Mouse (Mus musculus): ENCODE measurements around the gene Plekhg3. TPM values are rescaled to one million over a fixed set of nuclear protein-coding genes. Genes with fewer than 3 reads are reported as not detected.
A peak's percentile ranks its signal among the peaks of the same experiment; 100 is the strongest.

Gene Plekhg3
- total and polyA plus RNA-seq, 2 experiments = 16.5 to 17.1 TPM

GRCm38 (mm10) chr12:76500896-76501295 is 29.8 kb upstream of the Plekhg3 start:
- 0 out of 2 replicates have a peak, but pooled peaks cover 3% of the 10 kb centered on the region for H3K4me1 ChIP-seq (ENCODE audit: control insufficient read depth, insufficient read depth, low read length)
- DNase-seq (ENCODE audit: extremely low read depth, low read depth, low spot score) = no peak
- H3K27ac ChIP-seq (replicated peaks; ENCODE audit: insufficient read depth, low read depth, low read length) = no peak overlapping the region
- no peaks in the 10 kb centered on the region for H3K36me3 ChIP-seq (ENCODE audit: control insufficient read depth, insufficient read depth, low read length)
- H3K27me3 ChIP-seq (ENCODE audit: control insufficient read depth, insufficient read depth, low read length) = no peaks in the 10 kb centered on the region
- H3K9ac ChIP-seq (ENCODE audit: low read depth, low read length) = no peak overlapping the region
- H3K4me3 ChIP-seq (ENCODE audit: insufficient read depth, low read depth, low read length) = no peak overlapping the region
- no peaks in the 10 kb centered on the region for H3K79me2 ChIP-seq (ENCODE audit: control insufficient read depth, insufficient read depth, low read length)
- TF ChIP-seq POLR2A (IDR thresholded peaks at IDR 0.05; ENCODE audit: extremely low read depth, insufficient read depth, low read length) (no peak), CTCF (IDR thresholded peaks at IDR 0.05; ENCODE audit: low read depth, low read length) (no peak)
- WGBS = 78% methylated on average over 3 of the region's 3 CpGs

- DNase-seq (ENCODE audit: extremely low read depth, low read depth, low spot score) = no peak
- WGBS = 85% methylated on average over 5 of the region's 5 CpGs
- TF ChIP-seq CTCF (IDR thresholded peaks at IDR 0.05; ENCODE audit: low read depth, low read length) = no peak
- TF ChIP-seq POLR2A (IDR thresholded peaks at IDR 0.05; ENCODE audit: extremely low read depth, insufficient read depth, low read length) = no peak
- no peaks in the 10 kb centered on the region for H3K79me2 ChIP-seq (ENCODE audit: control insufficient read depth, insufficient read depth, low read length)
- no peak overlapping the region for H3K27ac ChIP-seq (replicated peaks; ENCODE audit: insufficient read depth, low read depth, low read length)
- H3K9ac ChIP-seq (ENCODE audit: low read depth, low read length) = no peak overlapping the region
- no peaks in the 10 kb centered on the region for H3K4me1 ChIP-seq (ENCODE audit: control insufficient read depth, insufficient read depth, low read length)
- H3K27me3 ChIP-seq (ENCODE audit: control insufficient read depth, insufficient read depth, low read length) = no peaks in the 10 kb centered on the region
- no peaks in the 10 kb centered on the region for H3K36me3 ChIP-seq (ENCODE audit: control insufficient read depth, insufficient read depth, low read length)
- H3K4me3 ChIP-seq (ENCODE audit: insufficient read depth, low read depth, low read length) = no peak overlapping the region
Measured at GRCm38 (mm10) chr12:76502981-76503380, 27.7 kb upstream of the Plekhg3 start.

GRCm38 (mm10) chr12:76506522-76506921 is 24.2 kb upstream of the Plekhg3 start:
- no peak overlapping the region for H3K9ac ChIP-seq (ENCODE audit: low read depth, low read length)
- 86% methylated on average over 2 of the region's 2 CpGs for WGBS

GRCm38 (mm10) chr12:76507791-76508190 is 22.9 kb upstream of the Plekhg3 start:
- TF ChIP-seq POLR2A (IDR thresholded peaks at IDR 0.05; ENCODE audit: extremely low read depth, insufficient read depth, low read length) (no peak), CTCF (IDR thresholded peaks at IDR 0.05; ENCODE audit: low read depth, low read length) (no peak)
- Histone ChIP-seq H3K36me3 (ENCODE audit: control insufficient read depth, insufficient read depth, low read length) (no peaks in the 10 kb centered on the region), H3K79me2 (ENCODE audit: control insufficient read depth, insufficient read depth, low read length) (no peaks in the 10 kb centered on the region), H3K4me3 (ENCODE audit: insufficient read depth, low read depth, low read length) (no peak overlapping the region), H3K27me3 (ENCODE audit: control insufficient read depth, insufficient read depth, low read length) (no peaks in the 10 kb centered on the region), H3K9ac (ENCODE audit: low read depth, low read length) (no peak overlapping the region), H3K4me1 (ENCODE audit: control insufficient read depth, insufficient read depth, low read length) (no peaks in the 10 kb centered on the region), H3K27ac (replicated peaks; ENCODE audit: insufficient read depth, low read depth, low read length) (no peak overlapping the region)
- 93% methylated on average over 5 of the region's 5 CpGs for WGBS
- DNase-seq (ENCODE audit: extremely low read depth, low read depth, low spot score) = no peak

More at GRCm38 (mm10) chr12:76506522-76506921, 24.2 kb upstream of the Plekhg3 start:
- no peak for DNase-seq (ENCODE audit: extremely low read depth, low read depth, low spot score)
- H3K79me2 ChIP-seq (ENCODE audit: control insufficient read depth, insufficient read depth, low read length) = no peaks in the 10 kb centered on the region
- no peaks in the 10 kb centered on the region for H3K36me3 ChIP-seq (ENCODE audit: control insufficient read depth, insufficient read depth, low read length)
- H3K4me1 ChIP-seq (ENCODE audit: control insufficient read depth, insufficient read depth, low read length) = no peaks in the 10 kb centered on the region
- H3K27ac ChIP-seq (replicated peaks; ENCODE audit: insufficient read depth, low read depth, low read length) = no peak overlapping the region
- H3K27me3 ChIP-seq (ENCODE audit: control insufficient read depth, insufficient read depth, low read length) = no peaks in the 10 kb centered on the region
- TF ChIP-seq CTCF (IDR thresholded peaks at IDR 0.05; ENCODE audit: low read depth, low read length) (no peak), POLR2A (IDR thresholded peaks at IDR 0.05; ENCODE audit: extremely low read depth, insufficient read depth, low read length) (no peak)
- H3K4me3 ChIP-seq (ENCODE audit: insufficient read depth, low read depth, low read length) = no peak overlapping the region

- Histone ChIP-seq H3K9ac (ENCODE audit: low read depth, low read length) (no peak overlapping the region), H3K27me3 (ENCODE audit: control insufficient read depth, insufficient read depth, low read length) (no peaks in the 10 kb centered on the region), H3K4me3 (ENCODE audit: insufficient read depth, low read depth, low read length) (no peak overlapping the region), H3K79me2 (ENCODE audit: control insufficient read depth, insufficient read depth, low read length) (no peaks in the 10 kb centered on the region), H3K4me1 (ENCODE audit: control insufficient read depth, insufficient read depth, low read length) (no peaks in the 10 kb centered on the region), H3K27ac (replicated peaks; ENCODE audit: insufficient read depth, low read depth, low read length) (no peak overlapping the region), H3K36me3 (ENCODE audit: control insufficient read depth, insufficient read depth, low read length) (no peaks in the 10 kb centered on the region)
- no peak for DNase-seq (ENCODE audit: extremely low read depth, low read depth, low spot score)
- TF ChIP-seq POLR2A (IDR thresholded peaks at IDR 0.05; ENCODE audit: extremely low read depth, insufficient read depth, low read length) = no peak
- 90% methylated on average over 7 of the region's 7 CpGs for WGBS
Measured at GRCm38 (mm10) chr12:76508909-76509440, 21.7 kb upstream of the Plekhg3 start.

- peak; percentile 91 for DNase-seq (ENCODE audit: extremely low read depth, low read depth, low spot score)
- 13% methylated on average over 1 of the region's 1 CpGs for WGBS
Measured at GRCm38 (mm10) chr12:76512731-76513130, 18.0 kb upstream of the Plekhg3 start.

More at GRCm38 (mm10) chr12:76512731-76513130, 18.0 kb upstream of the Plekhg3 start:
- Histone ChIP-seq H3K79me2 (ENCODE audit: control insufficient read depth, insufficient read depth, low read length) (no peaks in the 10 kb centered on the region), H3K36me3 (ENCODE audit: control insufficient read depth, insufficient read depth, low read length) (no peaks in the 10 kb centered on the region), H3K4me1 (ENCODE audit: control insufficient read depth, insufficient read depth, low read length) (no peaks in the 10 kb centered on the region), H3K27ac (replicated peaks; ENCODE audit: insufficient read depth, low read depth, low read length) (no peak overlapping the region), H3K27me3 (ENCODE audit: control insufficient read depth, insufficient read depth, low read length) (no peaks in the 10 kb centered on the region), H3K4me3 (ENCODE audit: insufficient read depth, low read depth, low read length) (no peak overlapping the region), H3K9ac (ENCODE audit: low read depth, low read length) (no peak overlapping the region)
- TF ChIP-seq CTCF (IDR thresholded peaks at IDR 0.05; ENCODE audit: low read depth, low read length) (no peak), POLR2A (IDR thresholded peaks at IDR 0.05; ENCODE audit: extremely low read depth, insufficient read depth, low read length) (no peak)

Data from liver, adult 2 months (tissue).